Mouse (Mus musculus) heart, embryonic 16.5 days (tissue): ENCODE results near the gene Lamp1. TPM values are rescaled to one million over a fixed set of nuclear protein-coding genes. Genes with fewer than 3 reads are reported as not detected.

ENCODE experiments used
- ATAC-seq: fragments of 200-750 bp; cut with Nextera tagmentation; replicated peaks from 2 replicates; pipeline ENCODE4 v1.8.0; 2017; ENCODE audit warnings: moderate number of reproducible peaks; ENCODE audit not compliant: insufficient read depth, low FRiP score; ENCODE audit errors: extremely low read depth
- H3K27ac ChIP-seq: fragments of 300-500 bp; sonication (generic); 2 replicates; pipeline ENCODE4 v1.5.1; 2014; ENCODE audit warnings: mild to moderate bottlenecking, low read length, control low read depth, moderate library complexity
- H3K27me3 ChIP-seq: fragments of 300-500 bp; sonication (generic); 2 replicates; pipeline ENCODE4 v1.6.1; 2014; ENCODE audit warnings: low read length, mixed read lengths; ENCODE audit not compliant: control insufficient read depth, insufficient read depth
- H3K36me3 ChIP-seq: fragments of 300-500 bp; sonication (generic); 2 replicates; pipeline ENCODE4 v1.6.1; 2014; ENCODE audit not compliant: control insufficient read depth, insufficient read depth
- H3K4me1 ChIP-seq: fragments of 300-500 bp; sonication (generic); 2 replicates; pipeline ENCODE4 v1.6.1; 2014; ENCODE audit warnings: low read length, mixed read lengths; ENCODE audit not compliant: control insufficient read depth, insufficient read depth
- H3K4me2 ChIP-seq: fragments of 300-500 bp; sonication (generic); 2 replicates; pipeline ENCODE4 v1.6.1; 2014; ENCODE audit warnings: low read depth, mild to moderate bottlenecking, control low read depth, low read length
- H3K4me3 ChIP-seq: fragments of 300-500 bp; sonication (generic); 2 replicates; pipeline ENCODE4 v1.5.1; 2014; ENCODE audit warnings: mild to moderate bottlenecking, control low read depth, low read length
- H3K9ac ChIP-seq: fragments of 300-500 bp; sonication (generic); 2 replicates; pipeline ENCODE4 v1.6.1; 2014; ENCODE audit warnings: low read length, control low read depth
- H3K9me3 ChIP-seq: fragments of 300-500 bp; sonication (generic); replicated peaks from 2 replicates; pipeline ENCODE4 v1.6.1; 2016; ENCODE audit warnings: low read length; ENCODE audit not compliant: control insufficient read depth
- WGBS: fragments of 180-500 bp; shearing (Covaris S2); extraction: QIAGEN DNeasy Blood & Tissue Kit; methylation state at CpG from one replicate; pipeline ENCODE4 v1.1.7; 2014; 5-methylcytosine and 5-hydroxymethylcytosine counted together
- polyA plus RNA-seq: library from polyadenylated mRNA; unstranded; fragments of >200 nt; fragmentation: Nextera tagmentation; extraction: Ambion mirVana; gene quantifications from 2 replicates; pipeline ENCODE4 v1.2.1, GENCODE M21; 2015

The Lamp1 gene
- polyA plus RNA-seq, 1 experiment from 2014 or later = 317 TPM

GRCm38 (mm10) chr8:13174811-13175210 is 15.8 kb downstream of the Lamp1 start:
- Histone ChIP-seq H3K27me3 (no peaks in the 10 kb centered on the region), H3K9ac (no peak overlapping the region), H3K4me3 (no peak overlapping the region), H3K9me3 (no peaks in the 10 kb centered on the region), H3K27ac (no peak overlapping the region), H3K36me3 (peaks cover 36% of the 10 kb centered on the region), H3K4me2 (no peak overlapping the region), H3K4me1 (peaks cover 8% of the 10 kb centered on the region)
- ATAC-seq = no peak
- WGBS = 89% methylated on average over 4 of the region's 4 CpGs

- Histone ChIP-seq H3K4me2 (no peak overlapping the region), H3K9ac (no peak overlapping the region), H3K36me3 (peaks cover 36% of the 10 kb centered on the region), H3K4me3 (no peak overlapping the region), H3K27ac (no peak overlapping the region), H3K4me1 (peaks cover 7% of the 10 kb centered on the region), H3K27me3 (no peaks in the 10 kb centered on the region), H3K9me3 (no peaks in the 10 kb centered on the region)
- ATAC-seq = no peak
- 82% methylated on average over 1 of the region's 1 CpGs for WGBS
Observed at GRCm38 (mm10) chr8:13175650-13176049, 16.7 kb downstream of the Lamp1 start.

GRCm38 (mm10) chr8:13177173-13177852 is 18.4 kb downstream of the Lamp1 start:
- Histone ChIP-seq H3K27ac (no peak overlapping the region), H3K36me3 (peaks cover 36% of the 10 kb centered on the region), H3K4me3 (no peak overlapping the region), H3K9ac (no peak overlapping the region), H3K9me3 (no peaks in the 10 kb centered on the region), H3K4me1 (peaks cover 13% of the 10 kb centered on the region), H3K27me3 (no peaks in the 10 kb centered on the region), H3K4me2 (no peak overlapping the region)
- WGBS = 84% methylated on average over 7 of the region's 7 CpGs
- no peak for ATAC-seq

- Histone ChIP-seq H3K36me3 (peaks cover 28% of the 10 kb centered on the region), H3K4me2 (no peak overlapping the region), H3K27ac (no peak overlapping the region), H3K9ac (no peak overlapping the region), H3K27me3 (no peaks in the 10 kb centered on the region), H3K4me1 (peaks cover 13% of the 10 kb centered on the region), H3K9me3 (no peaks in the 10 kb centered on the region), H3K4me3 (no peak overlapping the region)
- ATAC-seq = no peak
- WGBS = 89% methylated on average over 5 of the region's 5 CpGs
Observed at GRCm38 (mm10) chr8:13178137-13178536, 19.2 kb downstream of the Lamp1 start.

GRCm38 (mm10) chr8:13179482-13179881 is 20.5 kb downstream of the Lamp1 start:
- no peak overlapping the region for H3K4me2 ChIP-seq
- no peak for ATAC-seq
- H3K9me3 ChIP-seq = no peaks in the 10 kb centered on the region
- no peaks in the 10 kb centered on the region for H3K27me3 ChIP-seq
- peaks cover 18% of the 10 kb centered on the region for H3K36me3 ChIP-seq
- no peak overlapping the region for H3K27ac ChIP-seq
- no peak overlapping the region for H3K4me3 ChIP-seq
- no peak overlapping the region for H3K9ac ChIP-seq
- WGBS = 61% methylated on average over 6 of the region's 6 CpGs
- peaks cover 13% of the 10 kb centered on the region for H3K4me1 ChIP-seq

GRCm38 (mm10) chr8:13179948-13180347 is 21.0 kb downstream of the Lamp1 start:
- Histone ChIP-seq H3K4me3 (no peak overlapping the region), H3K4me1 (peaks cover 13% of the 10 kb centered on the region), H3K27me3 (no peaks in the 10 kb centered on the region), H3K27ac (no peak overlapping the region), H3K36me3 (peaks cover 16% of the 10 kb centered on the region), H3K9me3 (no peaks in the 10 kb centered on the region), H3K4me2 (no peak overlapping the region), H3K9ac (no peak overlapping the region)
- WGBS = 59% methylated on average over 7 of the region's 7 CpGs
- ATAC-seq = no peak

- no peak for ATAC-seq
- Histone ChIP-seq H3K27me3 (no peaks in the 10 kb centered on the region), H3K4me3 (no peak overlapping the region), H3K4me1 (peaks cover 13% of the 10 kb centered on the region), H3K9me3 (no peaks in the 10 kb centered on the region), H3K9ac (no peak overlapping the region), H3K27ac (peak overlapping the region; percentile 83), H3K36me3 (peaks cover 11% of the 10 kb centered on the region), H3K4me2 (no peak overlapping the region)
- WGBS = 68% methylated on average over 9 of the region's 9 CpGs
Observed at GRCm38 (mm10) chr8:13180408-13180807, 21.4 kb downstream of the Lamp1 start.

- no peaks in the 10 kb centered on the region for H3K27me3 ChIP-seq
- peaks cover 7% of the 10 kb centered on the region for H3K36me3 ChIP-seq
- H3K4me2 ChIP-seq = no peak overlapping the region
- ATAC-seq = no peak
- peak overlapping the region; percentile 83 for H3K27ac ChIP-seq
- WGBS = 42% methylated on average over 18 of the region's 18 CpGs
- peaks cover 13% of the 10 kb centered on the region for H3K4me1 ChIP-seq
- no peaks in the 10 kb centered on the region for H3K9me3 ChIP-seq
- H3K9ac ChIP-seq = peak overlapping the region; percentile 27; the same call in 1 of the 2 replicates
- no peak overlapping the region for H3K4me3 ChIP-seq
Observed at GRCm38 (mm10) chr8:13180911-13181690, 22.1 kb downstream of the Lamp1 start.

- no peak overlapping the region for H3K9ac ChIP-seq
- peak overlapping the region; percentile 83 for H3K27ac ChIP-seq
- H3K4me2 ChIP-seq = no peak overlapping the region
- 31% methylated on average over 2 of the region's 2 CpGs for WGBS
- H3K36me3 ChIP-seq = 0 out of 2 replicates have a peak, but pooled peaks cover 2% of the 10 kb centered on the region
- no peak overlapping the region for H3K4me3 ChIP-seq
- no peak for ATAC-seq
- H3K9me3 ChIP-seq = no peaks in the 10 kb centered on the region
- peaks cover 13% of the 10 kb centered on the region for H3K4me1 ChIP-seq
- H3K27me3 ChIP-seq = no peaks in the 10 kb centered on the region
Observed at GRCm38 (mm10) chr8:13181691-13181976, 22.7 kb downstream of the Lamp1 start.
